Mouse (Mus musculus) spleen, adult 2 months (tissue): ENCODE results near the gene Metap1d.

Source experiments
- CTCF ChIP-seq: fragments of 200-500 bp; IDR thresholded peaks from 2 replicates; pipeline ENCODE4 v1.5.1; 2011; ENCODE audit warnings: mild to moderate bottlenecking, inconsistent platforms; ENCODE audit not compliant: insufficient read depth, insufficient read length, insufficient replicate concordance; ENCODE audit errors: extremely low read depth
- POLR2A ChIP-seq: fragments of 200-500 bp; IDR thresholded peaks from 2 replicates; pipeline ENCODE4 v1.6.1; 2011; ENCODE audit warnings: low read depth, low read length, inconsistent platforms

DNA sequence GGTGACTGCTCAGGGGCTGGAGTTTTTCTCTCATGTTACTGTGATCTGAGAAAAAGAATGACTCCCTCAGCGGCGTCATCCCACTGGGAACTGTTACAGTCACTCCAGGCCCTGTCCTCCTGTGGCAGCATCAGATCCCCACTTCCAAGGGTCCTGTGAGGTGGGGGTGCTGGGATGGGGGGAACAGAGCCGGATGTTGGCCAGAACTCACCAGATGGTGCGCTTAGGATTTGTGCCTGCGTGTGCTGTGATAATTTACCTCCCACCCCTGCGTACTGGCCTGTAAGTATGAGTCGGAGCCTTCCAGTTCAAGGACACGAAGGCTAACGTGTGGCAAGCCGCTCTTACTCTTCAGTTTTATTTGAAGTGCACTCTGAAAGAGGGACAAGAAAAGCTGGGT is 22.2 kb downstream of the Metap1d start:
- TF ChIP-seq CTCF (no peak), POLR2A (no peak)
